Mouse (Mus musculus): ENCODE measurements around the gene Fcgr3. TPM values are rescaled to one million over a fixed set of nuclear protein-coding genes. Genes with fewer than 3 reads are reported as not detected.
"Not testable (repeated sequence)": the region's sequence is repeated elsewhere in the genome, so short reads cannot be mapped to it uniquely, and the experiment has no call there.

Gene Fcgr3
- polyA plus RNA-seq, 1 experiment: 0.78 TPM

GRCm38 (mm10) chr1:171065768-171066167 lies 1.0 kb upstream of the Fcgr3 start:
- not testable (repeated sequence) for H3K9me3 ChIP-seq (replicated peaks; ENCODE audit: control insufficient read depth, insufficient read depth, low read length, poor library complexity, severe bottlenecking); H3K4me1 ChIP-seq (ENCODE audit: control insufficient read depth, insufficient read depth, low read length); H3K27me3 ChIP-seq (ENCODE audit: control insufficient read depth, insufficient read depth, low read length, poor library complexity, severe bottlenecking); H3K36me3 ChIP-seq (ENCODE audit: control insufficient read depth, insufficient read depth, low read length, poor library complexity, severe bottlenecking); H3K9ac ChIP-seq (ENCODE audit: low read depth, poor library complexity, severe bottlenecking); H3K27ac ChIP-seq (ENCODE audit: insufficient read depth, low read length)
- 0 out of 2 replicates have a peak overlapping the region, but pooled peaks have one; percentile 1 for H3K4me3 ChIP-seq (ENCODE audit: low read depth, low read length)

GRCm38 (mm10) chr1:171065243-171065587 lies 480 bp upstream of the Fcgr3 start:
- H3K9ac ChIP-seq (ENCODE audit: low read depth, poor library complexity, severe bottlenecking); H3K27me3 ChIP-seq (ENCODE audit: control insufficient read depth, insufficient read depth, low read length, poor library complexity, severe bottlenecking); H3K27ac ChIP-seq (ENCODE audit: insufficient read depth, low read length); H3K4me1 ChIP-seq (ENCODE audit: control insufficient read depth, insufficient read depth, low read length); H3K36me3 ChIP-seq (ENCODE audit: control insufficient read depth, insufficient read depth, low read length, poor library complexity, severe bottlenecking); H3K9me3 ChIP-seq (replicated peaks; ENCODE audit: control insufficient read depth, insufficient read depth, low read length, poor library complexity, severe bottlenecking): not testable (repeated sequence)
- H3K4me3 ChIP-seq (ENCODE audit: low read depth, low read length): peak overlapping the region; percentile 21

GRCm38 (mm10) chr1:171063569-171064490 lies 905 bp downstream of the Fcgr3 start:
- not testable (repeated sequence) for H3K27ac ChIP-seq (ENCODE audit: insufficient read depth, low read length); H3K9me3 ChIP-seq (replicated peaks; ENCODE audit: control insufficient read depth, insufficient read depth, low read length, poor library complexity, severe bottlenecking); H3K27me3 ChIP-seq (ENCODE audit: control insufficient read depth, insufficient read depth, low read length, poor library complexity, severe bottlenecking); H3K4me1 ChIP-seq (ENCODE audit: control insufficient read depth, insufficient read depth, low read length); H3K36me3 ChIP-seq (ENCODE audit: control insufficient read depth, insufficient read depth, low read length, poor library complexity, severe bottlenecking)
- peak overlapping the region; percentile 61 for H3K4me3 ChIP-seq (ENCODE audit: low read depth, low read length)
- H3K9ac ChIP-seq (ENCODE audit: low read depth, poor library complexity, severe bottlenecking): peak overlapping the region; percentile 42

GRCm38 (mm10) chr1:171061566-171061965 lies 3.2 kb downstream of the Fcgr3 start:
- Histone ChIP-seq H3K4me3 (ENCODE audit: low read depth, low read length) (no peak overlapping the region), H3K9ac (ENCODE audit: low read depth, poor library complexity, severe bottlenecking) (no peak overlapping the region)

GRCm38 (mm10) chr1:171060392-171060791 lies 4.3 kb downstream of the Fcgr3 start:
- Histone ChIP-seq H3K27ac (ENCODE audit: insufficient read depth, low read length) (no peak overlapping the region), H3K4me1 (ENCODE audit: control insufficient read depth, insufficient read depth, low read length) (peaks cover 4% of the 10 kb centered on the region), H3K9ac (ENCODE audit: low read depth, poor library complexity, severe bottlenecking) (no peak overlapping the region), H3K27me3 (ENCODE audit: control insufficient read depth, insufficient read depth, low read length, poor library complexity, severe bottlenecking) (peaks cover 1% of the 10 kb centered on the region; the same call in 1 of the 2 replicates), H3K9me3 (replicated peaks; ENCODE audit: control insufficient read depth, insufficient read depth, low read length, poor library complexity, severe bottlenecking) (no peaks in the 10 kb centered on the region; the same call in 1 of the 2 replicates), H3K36me3 (ENCODE audit: control insufficient read depth, insufficient read depth, low read length, poor library complexity, severe bottlenecking) (no peaks in the 10 kb centered on the region), H3K4me3 (ENCODE audit: low read depth, low read length) (peak overlapping the region; percentile 32)
- TF ChIP-seq EP300 (IDR thresholded peaks at IDR 0.05; ENCODE audit: insufficient read depth, low read depth, low read length) (0 out of 2 replicates have a peak, but pooled peaks have one; percentile 14), CTCF (IDR thresholded peaks at IDR 0.05; ENCODE audit: low read depth, low read length) (no peak)

More at GRCm38 (mm10) chr1:171061566-171061965, 3.2 kb downstream of the Fcgr3 start:
- TF ChIP-seq EP300 (IDR thresholded peaks at IDR 0.05; ENCODE audit: insufficient read depth, low read depth, low read length) (no peak), POLR2A (IDR thresholded peaks at IDR 0.05; ENCODE audit: insufficient read depth, low read length) (no peak), CTCF (IDR thresholded peaks at IDR 0.05; ENCODE audit: low read depth, low read length) (no peak)
- no peak overlapping the region for H3K27ac ChIP-seq (ENCODE audit: insufficient read depth, low read length)
- H3K4me1 ChIP-seq (ENCODE audit: control insufficient read depth, insufficient read depth, low read length): peaks cover 4% of the 10 kb centered on the region
- H3K27me3 ChIP-seq (ENCODE audit: control insufficient read depth, insufficient read depth, low read length, poor library complexity, severe bottlenecking): peaks cover 1% of the 10 kb centered on the region; the same call in 1 of the 2 replicates
- H3K36me3 ChIP-seq (ENCODE audit: control insufficient read depth, insufficient read depth, low read length, poor library complexity, severe bottlenecking): no peaks in the 10 kb centered on the region
- no peaks in the 10 kb centered on the region; the same call in 1 of the 2 replicates for H3K9me3 ChIP-seq (replicated peaks; ENCODE audit: control insufficient read depth, insufficient read depth, low read length, poor library complexity, severe bottlenecking)

- peaks cover 4% of the 10 kb centered on the region for H3K4me1 ChIP-seq (ENCODE audit: control insufficient read depth, insufficient read depth, low read length)
- no peak overlapping the region for H3K9ac ChIP-seq (ENCODE audit: low read depth, poor library complexity, severe bottlenecking)
- H3K27ac ChIP-seq (ENCODE audit: insufficient read depth, low read length): no peak overlapping the region
- no peaks in the 10 kb centered on the region for H3K27me3 ChIP-seq (ENCODE audit: control insufficient read depth, insufficient read depth, low read length, poor library complexity, severe bottlenecking)
- no peaks in the 10 kb centered on the region; the same call in 1 of the 2 replicates for H3K9me3 ChIP-seq (replicated peaks; ENCODE audit: control insufficient read depth, insufficient read depth, low read length, poor library complexity, severe bottlenecking)
- TF ChIP-seq CTCF (IDR thresholded peaks at IDR 0.05; ENCODE audit: low read depth, low read length): no peak
- TF ChIP-seq POLR2A (IDR thresholded peaks at IDR 0.05; ENCODE audit: insufficient read depth, low read length): no peak
- no peak for TF ChIP-seq EP300 (IDR thresholded peaks at IDR 0.05; ENCODE audit: insufficient read depth, low read depth, low read length)
- no peaks in the 10 kb centered on the region for H3K36me3 ChIP-seq (ENCODE audit: control insufficient read depth, insufficient read depth, low read length, poor library complexity, severe bottlenecking)
- no peak overlapping the region for H3K4me3 ChIP-seq (ENCODE audit: low read depth, low read length)
Measured at GRCm38 (mm10) chr1:171059203-171059602, 5.5 kb downstream of the Fcgr3 start.
